Mouse (Mus musculus): ENCODE measurements around the gene Polr2j.
A peak's percentile ranks its signal among the peaks of the same experiment; 100 is the strongest.

Gene Polr2j

DNA sequence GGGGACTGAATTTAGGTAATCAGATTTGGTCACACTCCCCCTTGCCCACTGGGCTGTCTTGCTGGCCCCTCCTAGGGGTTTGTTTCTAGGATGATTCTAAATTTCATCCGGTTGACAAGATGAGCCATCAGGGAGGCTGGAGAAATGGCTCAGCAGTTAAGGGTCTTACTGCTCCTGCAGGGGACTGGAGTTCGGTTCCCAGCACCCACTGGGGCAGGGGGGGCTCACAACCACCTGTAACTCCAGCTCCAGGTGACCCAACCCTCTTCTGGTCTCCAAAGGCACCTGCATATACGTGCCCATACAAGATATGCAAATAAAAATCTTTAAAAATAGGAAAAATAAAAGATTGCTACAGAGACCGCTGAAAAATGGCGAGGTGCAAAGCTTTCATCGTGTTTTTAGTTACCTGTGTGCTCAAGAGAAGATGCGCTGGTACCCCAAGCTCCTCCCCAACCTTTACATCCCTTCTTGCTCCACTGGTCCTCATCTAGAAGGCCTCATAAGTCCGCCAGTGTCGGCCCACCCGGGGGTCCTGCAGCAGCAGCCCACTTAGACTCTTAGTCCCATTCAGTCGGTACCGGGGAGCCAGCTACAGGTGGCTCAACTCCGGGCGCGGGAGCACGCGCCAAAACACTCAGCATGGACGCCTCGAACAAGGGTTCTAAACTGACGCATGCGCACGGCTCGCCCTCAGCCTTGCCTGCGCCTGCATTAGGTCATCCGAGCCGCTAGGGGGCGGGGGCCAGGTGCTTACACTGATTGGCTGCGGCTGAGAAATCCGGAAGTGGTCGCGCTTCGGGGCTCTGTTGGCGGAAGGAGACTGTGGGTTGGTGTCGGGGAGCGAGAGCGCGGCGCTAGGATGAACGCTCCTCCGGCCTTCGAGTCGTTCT, at the start of gene Polr2j:
Polr2j (plus strand) TSS at position 741 of the 893 bp plus-strand sequence.
- DNase-seq: peak; percentile 96

DNA sequence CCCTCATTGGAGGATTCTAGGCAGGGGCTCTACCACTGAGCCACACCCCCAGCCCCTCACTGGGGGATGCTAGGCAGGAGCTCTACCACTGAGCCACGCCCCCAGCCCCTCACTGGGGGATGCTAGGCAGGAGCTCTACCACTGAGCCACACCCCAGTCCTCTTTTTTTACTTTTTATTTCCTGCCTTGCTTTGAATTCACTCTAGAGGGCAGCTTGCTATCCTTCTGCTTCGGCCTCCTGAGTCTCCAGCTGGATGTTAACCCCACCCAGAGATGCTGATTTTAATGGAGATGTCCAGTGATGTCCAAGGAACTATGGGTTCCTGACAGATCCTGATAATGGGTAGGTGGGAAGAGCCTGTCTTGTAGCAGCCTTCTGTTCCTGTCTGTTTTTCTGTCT, 47.0 kb upstream of the Polr2j start:
- no peak for DNase-seq

DNA sequence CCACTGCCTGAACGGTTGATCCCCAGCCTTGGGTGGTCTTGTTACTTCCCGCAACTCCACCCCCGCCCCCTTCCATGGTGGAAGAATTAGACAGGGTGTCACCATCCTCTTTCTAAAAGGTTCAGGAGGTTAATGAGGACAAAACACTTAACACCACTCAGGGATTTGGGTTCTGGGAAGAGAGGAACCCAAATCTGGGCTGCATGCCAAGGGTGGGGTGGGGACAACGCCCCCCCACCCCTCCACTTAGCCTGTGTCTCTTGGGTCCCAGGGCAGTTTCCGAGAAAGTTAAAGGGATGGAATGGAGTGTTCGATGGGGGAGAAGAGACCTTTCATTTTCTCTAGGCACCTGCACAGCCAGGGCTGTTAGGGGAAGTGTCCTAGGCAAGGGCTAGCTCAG, 43.4 kb upstream of the Polr2j start:
- DNase-seq: no peak

DNA sequence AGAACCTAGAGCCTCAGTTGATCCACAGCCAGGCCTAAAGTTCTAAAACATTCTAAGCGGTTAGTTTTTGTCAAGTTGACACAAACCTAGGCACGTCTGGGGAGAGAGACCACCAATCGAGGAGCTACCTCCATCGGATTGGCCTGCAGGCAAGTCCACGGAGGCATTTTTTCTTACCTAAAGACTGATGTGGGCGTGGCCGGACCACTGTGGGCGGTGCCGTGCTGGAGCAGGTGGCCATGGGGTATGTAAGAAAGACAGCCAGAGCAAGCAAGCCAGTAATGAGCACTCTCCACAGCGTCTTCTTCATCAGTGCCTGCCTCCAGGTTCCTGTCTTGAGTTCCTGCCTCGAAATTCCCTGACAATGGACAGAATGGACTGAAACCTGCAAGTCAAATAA, 42.9 kb upstream of the Polr2j start:
- no peak for DNase-seq

DNA sequence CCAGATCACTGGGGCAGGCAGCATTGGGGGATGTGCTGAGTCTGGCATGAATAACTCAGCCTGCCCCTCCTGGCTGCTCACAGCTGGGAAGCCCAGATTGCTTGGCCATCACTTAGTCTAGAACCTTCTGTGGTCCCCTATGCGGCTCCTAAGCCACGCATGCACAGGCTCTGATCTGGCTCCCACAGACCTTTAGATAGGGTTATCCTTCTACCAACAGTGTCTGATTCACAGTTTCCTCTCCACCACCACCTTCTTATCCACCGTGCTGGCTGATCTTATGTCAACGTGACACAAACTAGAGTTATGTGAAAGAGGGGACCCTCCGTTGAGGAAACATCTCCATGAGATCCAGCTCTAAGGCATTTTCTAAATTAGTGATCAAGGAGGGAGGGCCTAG, 41.4 kb upstream of the Polr2j start:
- no peak for DNase-seq

DNA sequence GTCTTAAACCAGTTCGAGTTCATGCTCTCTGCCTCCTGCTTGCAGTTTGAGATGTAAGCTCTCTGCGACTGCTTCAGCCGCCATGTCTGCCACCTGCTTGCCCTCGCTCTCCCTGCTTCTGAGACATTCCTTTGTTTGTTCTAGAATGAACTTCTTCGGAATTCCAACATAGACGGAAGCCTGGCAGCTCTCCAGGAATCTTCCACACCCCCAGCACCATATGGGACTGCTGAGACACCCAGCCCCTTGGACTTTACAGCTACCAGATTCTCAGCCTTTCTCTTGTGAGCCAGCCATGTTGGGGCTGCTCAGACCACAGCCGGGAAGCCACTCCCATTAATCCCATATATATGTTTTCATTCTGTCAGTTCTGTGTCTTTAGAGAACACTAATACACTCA, 40.1 kb upstream of the Polr2j start:
- DNase-seq: no peak

DNA sequence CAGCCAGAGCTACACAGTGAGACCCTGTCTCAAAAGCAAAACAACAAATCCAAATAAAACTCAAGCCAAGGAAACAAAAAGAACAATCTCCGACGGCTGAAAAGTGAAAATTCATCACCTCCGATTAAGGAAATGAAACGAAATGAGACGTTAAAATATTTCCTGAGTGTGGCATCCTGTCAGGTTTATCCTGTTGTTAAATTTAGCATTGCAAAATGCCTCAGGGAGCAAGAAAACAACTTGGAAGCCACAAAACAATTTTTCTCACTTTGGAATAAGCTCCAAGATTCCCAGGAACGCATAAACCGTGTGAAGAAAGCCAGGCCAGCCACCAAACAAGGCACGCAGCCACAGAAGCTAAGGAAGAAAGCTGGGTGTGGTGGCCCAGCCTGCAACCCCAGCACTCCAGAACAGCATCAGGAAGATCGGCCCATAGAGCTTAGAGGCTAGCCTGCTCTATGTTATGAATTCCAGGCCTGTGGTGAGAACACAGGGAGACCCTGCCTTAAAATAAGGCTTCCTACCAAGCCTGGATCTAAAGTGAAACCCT, 39.4 kb upstream of the Polr2j start:
- DNase-seq: no peak

DNA sequence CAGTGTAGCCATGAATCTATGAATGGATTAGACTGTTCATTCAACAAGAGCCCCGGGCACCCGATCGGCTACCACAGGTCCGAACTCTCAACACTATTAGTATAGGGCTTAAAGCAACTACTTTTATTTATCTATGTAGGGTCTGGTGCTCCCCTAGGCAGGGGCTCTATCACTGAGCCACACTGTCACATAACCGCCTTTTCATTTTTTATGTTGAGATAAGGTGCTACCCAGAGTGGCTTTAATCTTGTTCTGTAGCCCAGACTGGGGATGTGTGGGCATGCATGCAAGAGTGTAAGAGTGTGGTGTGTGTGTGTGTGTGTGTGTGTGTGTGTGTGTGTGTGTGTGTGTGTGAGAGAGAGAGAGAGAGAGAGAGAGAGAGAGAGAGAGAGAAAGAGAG, 38.3 kb upstream of the Polr2j start:
- DNase-seq: no peak

DNA sequence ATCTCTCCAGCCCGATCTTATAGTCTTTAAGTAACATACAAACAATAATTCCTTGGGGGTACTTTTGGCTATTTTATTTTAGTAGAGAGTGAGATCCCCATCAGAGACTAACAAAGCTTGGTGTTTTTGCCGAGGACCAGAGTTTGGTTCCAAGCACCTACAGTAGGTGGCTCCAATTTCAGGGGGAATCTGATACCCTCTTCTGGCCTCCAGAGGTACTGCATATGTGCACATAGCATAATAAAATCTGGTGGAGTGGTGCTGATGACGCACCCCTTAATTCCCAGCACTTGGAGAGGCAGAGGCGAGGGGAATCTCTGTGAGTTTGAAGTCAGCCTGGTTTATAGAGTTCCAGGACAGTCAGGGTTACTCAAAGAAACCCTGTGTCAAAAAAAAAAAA, 34.1 kb upstream of the Polr2j start:
- DNase-seq: no peak

DNA sequence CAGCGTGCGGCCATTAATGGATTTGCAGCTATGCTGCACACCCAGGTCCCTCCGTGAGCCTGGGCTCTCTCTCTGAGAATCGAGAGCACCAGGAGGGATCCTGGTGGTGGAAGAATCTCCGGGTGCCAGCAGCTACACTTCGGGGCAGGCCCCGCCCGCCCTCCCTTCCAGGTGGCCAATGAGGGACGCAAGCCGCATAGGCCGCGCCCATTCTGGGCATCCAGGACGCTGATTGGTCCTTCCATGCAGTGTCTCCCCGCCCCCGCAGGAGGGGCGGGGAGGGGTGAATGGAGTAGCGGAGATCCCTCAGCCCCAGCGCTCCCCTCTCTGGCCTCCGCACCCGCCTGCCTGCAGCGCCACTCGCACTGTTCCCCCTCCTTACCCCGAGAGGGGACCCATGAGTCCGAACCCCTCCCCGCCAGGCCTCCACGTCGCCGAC, 32.7 kb upstream of the Polr2j start, which contains the start of gene Rasa4:
Rasa4 (plus strand) TSS at position 248 of the 439 bp plus-strand sequence.
- peak; percentile 93 for DNase-seq

DNA sequence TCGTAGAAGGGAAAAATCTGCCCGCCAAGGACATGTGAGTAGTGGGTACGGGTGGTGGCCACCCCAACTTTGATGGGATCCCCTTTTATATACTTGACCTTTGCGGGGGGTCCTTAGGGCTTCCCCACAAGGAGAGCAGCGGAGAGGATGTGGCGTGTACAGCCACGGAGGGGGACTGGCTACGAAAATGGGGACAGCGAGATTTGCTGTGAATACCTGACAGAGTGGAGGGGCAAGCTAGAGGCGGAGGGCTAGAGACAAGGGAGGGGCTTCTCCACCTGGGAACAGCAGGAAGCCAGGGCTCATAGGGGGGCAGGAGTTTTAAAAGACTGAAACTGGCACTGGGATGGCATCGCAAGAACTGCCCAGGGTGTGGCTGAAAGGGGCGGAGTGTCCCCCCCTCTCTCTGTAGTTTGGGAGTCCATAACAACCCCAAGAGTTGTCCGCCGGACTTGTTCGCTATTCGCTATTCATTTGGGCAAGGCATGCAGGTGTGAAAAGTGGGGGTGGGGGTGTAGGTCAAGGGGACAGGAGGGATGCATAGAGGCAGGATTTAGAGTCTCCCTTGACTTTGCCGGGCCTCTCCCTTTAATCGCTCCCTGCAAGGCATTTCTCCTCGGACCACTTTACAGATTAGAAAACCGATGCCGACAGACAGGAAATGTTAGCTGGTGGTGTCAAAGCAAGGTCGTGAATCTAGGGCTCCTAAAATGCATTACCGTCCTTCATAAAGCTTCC, 32.1 kb upstream of the Polr2j start:
- no peak for DNase-seq

DNA sequence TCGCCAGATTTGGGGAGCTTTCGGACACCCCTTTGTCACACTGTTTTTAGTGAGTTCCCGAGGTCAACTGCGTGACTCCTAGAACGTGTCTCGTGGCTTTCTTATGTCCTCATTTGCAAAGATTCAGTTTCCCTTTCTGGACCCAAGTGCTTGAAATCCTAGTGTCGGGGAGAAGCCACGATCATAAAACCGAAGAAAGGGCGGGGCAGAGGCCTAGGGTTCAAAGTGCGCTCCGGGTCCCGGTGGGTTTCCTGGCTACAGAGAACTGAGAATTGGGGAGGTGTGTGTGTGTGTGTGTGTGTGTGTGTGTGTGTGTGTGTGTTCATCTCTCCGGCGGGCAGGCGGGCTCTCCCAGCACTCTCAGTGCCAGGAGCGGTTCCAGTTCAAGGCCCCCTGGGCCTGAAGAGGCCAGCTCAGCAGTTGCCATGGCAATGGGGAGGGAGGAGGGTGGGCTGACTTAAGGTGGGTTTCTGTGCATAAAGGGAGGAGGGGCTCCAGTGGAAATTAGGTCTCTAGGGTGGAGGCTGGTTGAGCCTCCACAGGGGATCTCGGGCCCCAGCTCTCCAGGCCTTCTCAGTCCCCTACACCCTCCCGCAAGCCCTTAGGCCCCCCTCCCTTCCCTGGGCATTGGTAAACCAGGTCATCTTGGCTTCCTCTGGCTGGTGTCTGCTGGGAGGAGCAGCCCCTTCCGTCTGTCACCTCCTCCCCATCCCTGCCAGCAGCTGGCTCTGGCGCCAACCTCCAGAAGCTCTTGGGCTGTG, 31.4 kb upstream of the Polr2j start:
- DNase-seq: peak; percentile 57

DNA sequence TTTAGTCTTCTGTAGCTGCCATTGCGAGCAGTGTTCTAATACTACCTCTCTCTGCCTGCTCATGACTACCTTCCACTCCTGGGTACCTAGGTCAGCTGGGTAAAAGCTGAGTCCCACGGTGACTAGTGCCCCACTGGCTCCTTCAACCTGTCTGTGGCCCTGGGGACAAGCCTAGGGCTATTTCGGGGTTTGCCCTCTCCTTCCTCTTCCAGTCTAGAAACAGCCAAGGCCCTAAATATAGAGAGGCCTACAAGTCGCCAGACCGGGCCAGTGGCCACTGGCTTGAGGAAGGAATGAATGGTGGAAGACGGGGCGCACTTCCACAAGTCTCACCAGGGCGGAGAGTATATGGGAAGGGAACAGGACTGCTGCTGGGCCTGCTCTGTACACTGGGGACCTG, 30.1 kb upstream of the Polr2j start:
- no peak for DNase-seq

DNA sequence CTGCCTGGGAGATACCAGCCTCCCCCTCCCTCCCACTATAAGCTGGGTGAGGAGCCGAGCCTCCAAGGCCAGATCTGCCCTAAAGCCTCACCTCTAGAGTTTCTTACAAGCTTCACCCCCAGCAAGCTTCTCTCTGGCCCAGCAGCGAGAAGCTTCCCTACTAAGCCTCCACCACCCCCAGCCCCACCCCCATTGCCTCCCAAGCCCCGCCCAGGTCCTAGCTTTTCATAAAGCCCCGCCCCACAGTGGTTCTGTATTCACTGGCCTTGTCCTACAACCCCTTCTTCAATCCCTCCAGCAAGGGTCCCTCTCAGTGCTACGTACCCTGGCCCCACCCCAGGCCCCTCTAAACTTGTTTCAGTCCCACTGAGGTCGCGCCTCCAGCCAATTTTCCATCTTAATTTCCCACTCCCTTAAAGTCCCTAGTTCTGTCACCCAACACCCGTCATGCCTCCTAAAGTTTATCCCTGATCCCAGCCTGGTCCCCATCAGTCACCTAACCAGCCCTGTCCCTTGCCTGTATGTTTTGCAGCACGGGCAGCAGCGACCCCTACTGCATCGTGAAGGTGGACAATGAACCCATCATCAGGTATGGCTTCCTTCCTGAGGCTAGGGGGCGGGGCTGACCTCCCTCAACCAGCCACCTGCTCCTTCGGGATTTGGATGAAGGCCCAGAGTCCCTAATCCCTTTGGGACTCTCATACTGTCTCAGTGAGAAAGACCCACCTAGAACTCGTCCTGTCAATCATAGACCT, 27.4 kb upstream of the Polr2j start:
- DNase-seq: no peak

DNA sequence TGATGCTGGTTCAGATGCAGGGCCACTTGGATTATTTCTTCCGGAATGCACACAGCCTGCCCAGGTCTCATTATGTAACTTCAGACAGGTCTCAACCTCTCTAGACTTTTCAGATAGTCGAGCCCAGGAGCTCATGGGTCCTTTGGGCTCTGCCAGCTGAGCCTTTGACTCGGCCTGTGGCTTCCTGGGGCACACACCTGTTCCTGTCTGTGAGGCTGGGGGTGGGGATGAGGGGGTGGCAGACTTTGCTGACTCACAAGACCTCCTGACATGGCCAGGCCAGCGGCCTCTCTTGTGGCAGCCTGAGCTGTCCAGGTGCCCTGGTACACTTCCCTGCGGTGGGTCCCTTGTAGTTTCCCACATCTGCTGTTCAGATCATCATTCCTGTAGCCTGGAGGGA, 24.5 kb upstream of the Polr2j start:
- DNase-seq: no peak

DNA sequence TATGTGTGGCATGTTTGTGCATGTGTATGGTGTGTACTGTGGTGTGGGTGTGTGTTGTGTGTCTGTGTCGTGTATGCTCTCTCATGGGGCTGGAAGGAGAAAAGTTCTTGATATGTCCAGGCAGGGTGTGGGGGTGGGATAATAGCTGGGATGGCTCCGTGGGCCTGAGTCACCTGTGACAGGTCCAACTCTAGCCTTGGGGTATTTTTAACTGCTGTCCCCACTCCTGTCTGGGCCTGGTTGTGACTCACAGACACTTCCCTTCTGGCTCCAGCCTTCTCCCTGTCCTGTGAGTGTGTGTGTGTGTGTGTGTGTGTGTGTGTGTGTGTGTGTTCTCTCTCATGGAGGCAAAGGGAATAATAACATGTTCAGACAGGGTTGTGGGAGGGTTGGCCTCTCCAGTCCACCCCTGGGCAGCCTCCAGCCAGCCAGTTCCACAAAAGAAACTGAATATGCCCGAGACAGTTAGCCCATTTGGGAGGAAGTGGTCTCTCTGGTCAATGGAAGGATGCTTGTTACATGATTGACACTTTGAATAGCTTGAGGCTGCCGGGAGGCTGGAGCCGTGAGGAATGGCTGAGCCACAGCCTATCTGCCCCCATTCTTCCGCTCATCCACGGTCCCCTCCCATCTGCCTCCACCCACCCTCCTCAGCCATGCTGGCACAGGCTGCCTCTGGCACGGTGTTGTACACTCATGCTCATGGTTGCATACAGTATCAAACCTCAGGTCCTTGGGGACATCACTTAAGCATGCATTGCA, 22.0 kb upstream of the Polr2j start:
- no peak for DNase-seq

DNA sequence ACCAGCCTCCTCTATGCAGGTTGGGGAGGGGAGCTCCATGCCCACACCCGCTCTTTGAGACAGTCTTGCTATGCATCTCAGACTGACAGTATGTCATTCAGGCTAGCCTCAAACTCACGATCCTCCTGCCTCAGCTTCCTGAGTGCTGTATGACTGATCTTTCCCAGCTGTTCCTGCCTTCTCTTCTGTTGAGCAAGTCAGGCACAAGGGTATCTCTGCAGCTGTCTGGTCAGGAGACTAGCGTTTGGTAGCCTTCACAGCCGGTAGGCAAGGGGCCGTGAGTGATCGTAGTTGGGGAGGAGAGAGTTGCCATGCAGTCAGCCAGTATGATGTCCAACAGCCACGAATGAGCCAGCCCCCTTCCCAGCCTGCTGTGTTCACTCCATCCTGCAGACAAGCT, 21.3 kb upstream of the Polr2j start:
- DNase-seq: no peak

DNA sequence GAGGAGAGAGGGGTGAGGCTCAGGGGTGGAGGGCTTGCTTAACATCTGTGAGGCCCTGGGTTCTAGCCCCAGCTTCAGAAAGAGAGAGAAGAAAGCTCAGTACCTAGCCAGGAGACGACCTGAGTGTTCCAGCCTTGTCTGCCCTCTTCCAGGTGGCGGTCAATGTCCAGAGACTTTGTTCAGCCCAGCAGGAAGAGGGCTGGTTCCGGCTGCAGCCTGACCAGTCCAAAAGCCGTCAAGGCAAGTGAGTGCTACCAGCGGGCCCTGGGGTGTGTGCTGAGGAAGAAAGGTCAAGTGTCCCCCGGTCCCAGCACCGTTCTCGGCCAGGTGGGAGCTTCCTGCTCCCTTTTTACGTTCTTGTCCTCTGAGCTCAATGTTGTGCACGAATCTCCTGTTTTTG, 17.9 kb upstream of the Polr2j start:
- DNase-seq: no peak

DNA sequence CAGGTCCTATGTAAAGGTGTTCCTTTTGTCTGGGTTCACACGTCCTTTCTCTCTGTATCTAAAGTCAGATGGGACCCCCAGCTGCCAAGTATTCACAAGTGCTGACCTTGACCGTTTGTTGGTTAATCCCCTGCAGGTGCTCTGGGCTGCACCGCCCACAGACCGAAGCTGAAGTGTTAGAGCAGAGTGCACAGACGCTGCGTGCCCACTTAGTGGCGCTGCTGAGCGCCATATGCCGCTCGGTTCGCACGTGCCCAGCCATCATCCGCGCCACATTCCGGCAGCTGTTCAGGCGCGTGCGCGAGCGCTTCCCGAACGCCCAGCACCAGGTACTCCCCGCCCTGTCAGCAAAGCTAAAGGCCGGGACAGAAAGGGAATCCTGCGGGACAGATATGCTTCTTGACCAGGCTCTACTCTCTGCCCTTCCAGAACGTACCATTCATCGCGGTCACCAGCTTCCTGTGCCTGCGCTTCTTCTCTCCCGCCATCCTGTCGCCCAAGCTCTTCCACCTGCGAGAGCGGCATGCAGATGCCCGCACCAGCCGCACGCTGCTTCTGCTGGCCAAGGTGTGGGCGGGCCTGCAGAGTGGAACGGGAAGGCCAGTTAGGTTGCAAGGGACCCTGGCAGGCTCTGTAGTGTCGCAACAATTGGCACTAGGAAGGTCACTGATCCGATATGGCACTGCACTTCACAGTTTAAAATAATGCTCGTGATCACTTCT, 14.2 kb upstream of the Polr2j start:
- peak; percentile 71 for DNase-seq

DNA sequence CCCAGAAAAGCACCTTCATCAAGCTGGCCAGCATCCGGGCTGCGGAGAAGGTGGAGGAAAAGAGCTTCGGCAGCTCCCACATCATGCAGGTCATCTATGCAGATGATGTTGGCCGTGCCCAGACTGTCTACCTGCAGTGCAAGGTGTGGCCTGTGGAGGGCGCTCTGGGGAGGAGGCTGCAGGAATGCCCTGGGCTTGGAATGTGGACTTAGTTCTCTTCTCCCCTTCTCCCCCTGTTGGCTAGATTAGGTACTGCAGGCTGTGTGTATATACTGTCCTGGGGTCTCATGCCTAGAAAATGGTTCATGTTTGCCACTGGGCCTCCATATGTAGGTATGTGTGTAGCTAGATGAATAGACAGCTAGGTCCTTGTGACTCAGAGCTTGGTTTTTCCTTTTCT, 11.9 kb upstream of the Polr2j start:
- DNase-seq: no peak

DNA sequence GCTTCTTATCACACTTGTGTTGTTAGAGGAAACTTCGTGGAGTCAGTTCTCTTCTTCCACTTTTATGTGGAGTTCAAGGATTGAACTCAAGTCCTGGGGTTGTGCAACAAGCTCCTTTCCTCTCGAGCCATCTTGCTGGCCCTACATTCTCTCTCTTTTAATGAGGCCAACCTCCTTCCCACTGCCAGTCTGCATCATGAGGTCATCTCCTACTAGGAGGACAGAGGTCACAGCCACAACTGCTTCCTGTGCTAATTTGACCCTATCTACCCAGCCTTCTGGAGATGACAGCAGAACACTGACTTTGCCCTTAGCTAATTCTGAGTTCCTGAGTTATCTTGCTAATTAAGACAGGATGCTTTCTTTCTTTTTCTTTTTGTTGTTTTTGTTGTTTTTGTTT, 7.9 kb upstream of the Polr2j start:
- DNase-seq: no peak
